In the genomic region with DNA sequence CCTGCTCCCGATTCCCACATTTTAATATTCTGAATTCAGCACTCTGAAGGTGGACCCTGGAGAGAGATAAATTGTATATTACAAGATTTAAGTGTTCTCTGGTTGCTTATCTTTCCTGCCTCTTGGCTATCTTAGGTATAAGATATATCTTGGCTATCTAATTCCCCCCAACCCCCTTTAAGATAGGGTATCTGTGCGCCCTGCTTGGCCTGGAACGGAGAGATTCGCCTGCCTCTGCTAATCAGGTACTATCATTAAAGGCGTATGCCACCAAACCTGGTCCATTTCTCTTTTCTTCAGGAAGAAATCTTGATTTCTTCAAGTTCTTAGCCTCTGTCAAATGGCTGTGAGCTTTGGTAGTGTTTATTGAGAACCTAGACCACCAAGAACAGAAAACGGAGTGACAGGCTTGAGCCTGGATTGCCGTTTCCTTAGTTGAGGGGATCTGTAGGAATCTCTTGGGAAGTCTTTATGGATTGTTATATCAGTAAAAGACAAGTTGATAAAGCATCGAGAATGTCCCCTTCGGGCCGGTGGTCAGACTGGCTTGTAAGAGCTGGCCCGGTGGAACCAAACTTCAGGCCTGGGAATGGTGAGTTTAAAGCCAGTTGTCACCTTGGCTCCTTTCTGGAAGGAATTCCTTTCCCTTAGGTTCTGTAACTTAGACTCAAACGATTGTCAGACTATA, we compare ENCODE assay signal across 8 mouse cellular contexts. TPM values are rescaled to one million over a fixed set of nuclear protein-coding genes. Genes with fewer than 3 reads are reported as not detected.
DNase-seq lines count a peak whose midpoint lies in the region; ATAC-seq and TF ChIP-seq lines count a peak whose summit lies in the region.

No protein-coding gene starts in this region.

- no peaks in the 10 kb centered on the region for H3K36me3 ChIP-seq in lung, postnatal 0 days (ENCODE audit: insufficient read depth, low read length)
- H3K36me3 ChIP-seq in forebrain, embryonic 11.5 days (ENCODE audit: control insufficient read depth, insufficient read depth, low read length): no peaks in the 10 kb centered on the region
- no peaks in the 10 kb centered on the region; the same call in 1 of the 2 replicates for H3K36me3 ChIP-seq in limb, embryonic 13.5 days
- H3K36me3 ChIP-seq in small intestine, adult 2 months (ENCODE audit: control insufficient read depth, insufficient read depth, low read length): no peaks in the 10 kb centered on the region

- ATAC-seq in lung, postnatal 0 days: no peak
- ATAC-seq in forebrain, embryonic 11.5 days (replicated peaks; ENCODE audit: low FRiP score): no peak
- ATAC-seq in limb, embryonic 13.5 days (ENCODE audit: low FRiP score, low read depth): no peak

- no peaks in the 10 kb centered on the region; the same call in 1 of the 2 replicates for H3K4me1 ChIP-seq in lung, postnatal 0 days (ENCODE audit: insufficient read depth, low read depth, low read length)
- H3K4me1 ChIP-seq in forebrain, embryonic 11.5 days (replicated peaks; ENCODE audit: control insufficient read depth, insufficient read depth, low read length): peaks cover 8% of the 10 kb centered on the region
- peaks cover 19% of the 10 kb centered on the region for H3K4me1 ChIP-seq in limb, embryonic 13.5 days
- H3K4me1 ChIP-seq in small intestine, adult 2 months (ENCODE audit: control insufficient read depth, insufficient read depth, insufficient read length, low read length): peaks cover 2% of the 10 kb centered on the region

- no peak for TF ChIP-seq POLR2A in small intestine, adult 2 months (IDR thresholded peaks at IDR 0.05; ENCODE audit: low read depth, low read length)

- no peak for TF ChIP-seq EP300 in lung, postnatal 0 days (IDR thresholded peaks at IDR 0.05)

- no peak overlapping the region for H3K27ac ChIP-seq in lung, postnatal 0 days (ENCODE audit: low read length)
- no peak overlapping the region for H3K27ac ChIP-seq in forebrain, embryonic 11.5 days (ENCODE audit: low read depth, low read length)
- peak overlapping the region; percentile 95; the same call in 1 of the 2 replicates for H3K27ac ChIP-seq in limb, embryonic 13.5 days
- no peak overlapping the region for H3K27ac ChIP-seq in small intestine, adult 2 months (ENCODE audit: insufficient read depth, low read depth, low read length)

- peak overlapping the region; percentile 91 for H3K4me3 ChIP-seq in lung, postnatal 0 days (ENCODE audit: low read depth, low read length)
- H3K4me3 ChIP-seq in forebrain, embryonic 11.5 days (ENCODE audit: low read depth, low read length): peak overlapping the region; percentile 87
- peak overlapping the region; percentile 87 for H3K4me3 ChIP-seq in limb, embryonic 13.5 days
- peak overlapping the region; percentile 98 for H3K4me3 ChIP-seq in small intestine, adult 2 months (ENCODE audit: low read depth, low read length)

- no peaks in the 10 kb centered on the region for H3K9me3 ChIP-seq in lung, postnatal 0 days (ENCODE audit: low read length)
- H3K9me3 ChIP-seq in forebrain, embryonic 11.5 days (ENCODE audit: control insufficient read depth, low read length): no peaks in the 10 kb centered on the region
- no peaks in the 10 kb centered on the region for H3K9me3 ChIP-seq in limb, embryonic 13.5 days

- WGBS in lung, postnatal 0 days: 43% methylated on average over 12 of the region's 12 CpGs
- 62% methylated on average over 12 of the region's 12 CpGs for WGBS in forebrain, embryonic 11.5 days
- WGBS in limb, embryonic 13.5 days: 55% methylated on average over 12 of the region's 12 CpGs
- WGBS in small intestine, adult 2 months: 39% methylated on average over 12 of the region's 12 CpGs

- peak overlapping the region; percentile 71; the same call in 1 of the 2 replicates for H3K9ac ChIP-seq in lung, postnatal 0 days (replicated peaks; ENCODE audit: low read depth)
- H3K9ac ChIP-seq in forebrain, embryonic 11.5 days (ENCODE audit: low read length): peak overlapping the region; percentile 87
- H3K9ac ChIP-seq in limb, embryonic 13.5 days: peak overlapping the region; percentile 85

- no peak for TF ChIP-seq CTCF in lung, postnatal 0 days (IDR thresholded peaks at IDR 0.05)
- TF ChIP-seq CTCF in small intestine, adult 2 months (IDR thresholded peaks at IDR 0.05; ENCODE audit: extremely low read depth, insufficient read length, insufficient replicate concordance, low read depth, low read length): no peak

- no peaks in the 10 kb centered on the region for H3K27me3 ChIP-seq in lung, postnatal 0 days (replicated peaks; ENCODE audit: insufficient read depth, low read length)
- no peaks in the 10 kb centered on the region for H3K27me3 ChIP-seq in forebrain, embryonic 11.5 days (ENCODE audit: control insufficient read depth, insufficient read depth, low read length)
- no peaks in the 10 kb centered on the region for H3K27me3 ChIP-seq in limb, embryonic 13.5 days
- no peaks in the 10 kb centered on the region for H3K27me3 ChIP-seq in small intestine, adult 2 months (ENCODE audit: control insufficient read depth, insufficient read depth, low read length)

- DNase-seq in lung, postnatal 0 days (ENCODE audit: low spot score): no peak
- no peak for DNase-seq in lung, adult 18-20 months
- no peak for DNase-seq in forebrain, embryonic 11.5 days (ENCODE audit: low spot score)
- DNase-seq in cerebellum, postnatal 4 days (ENCODE audit: low spot score in 2 of 2): no peak
- no peak for DNase-seq in thymus, postnatal 4 days
- no peak for DNase-seq in gastrocnemius, postnatal 25 days

- peak overlapping the region; percentile 88 for H3K4me2 ChIP-seq in lung, postnatal 0 days (replicated peaks; ENCODE audit: low read depth, low read length)
- peak overlapping the region; percentile 71 for H3K4me2 ChIP-seq in forebrain, embryonic 11.5 days (ENCODE audit: low read depth, low read length, severe bottlenecking)
- peak overlapping the region; percentile 66 for H3K4me2 ChIP-seq in limb, embryonic 13.5 days (replicated peaks)

RNA-seq across cellular contexts. Expression of a gene that starts 11.0 kb away (rescaled TPM):
- polyA plus RNA-seq in lung, postnatal 0 days (2015; fragmentation: Nextera tagmentation; extraction: Ambion mirVana): 6.7 and 8.4 TPM in 2 replicates
- 8.0 and 9.4 TPM in 2 replicates for polyA plus RNA-seq in forebrain, embryonic 11.5 days (2014; fragmentation: Nextera tagmentation; extraction: Ambion mirVana)
- polyA plus RNA-seq in limb, embryonic 13.5 days (2015; fragmentation: Nextera tagmentation; extraction: Ambion mirVana): 12.2 and 12.3 TPM in 2 replicates
- 1.4 and 2.8 TPM in 2 replicates for polyA plus RNA-seq in small intestine, adult 2 months (2012; rRNA removed)
- 1 to 10 TPM; 4.8 to 6.8 TPM for total RNA-seq in gastrocnemius, postnatal 25 days (2021)

RNA-seq across cellular contexts. Expression of a gene that starts 48.4 kb away (rescaled TPM):
- 25.5 and 27.3 TPM in 2 replicates for polyA plus RNA-seq in lung, postnatal 0 days (2015; fragmentation: Nextera tagmentation; extraction: Ambion mirVana)
- 94.8 and 108 TPM in 2 replicates for polyA plus RNA-seq in forebrain, embryonic 11.5 days (2014; fragmentation: Nextera tagmentation; extraction: Ambion mirVana)
- polyA plus RNA-seq in limb, embryonic 13.5 days (2015; fragmentation: Nextera tagmentation; extraction: Ambion mirVana): 56.9 and 60.1 TPM in 2 replicates
- 0.95 and 1.7 TPM in 2 replicates for polyA plus RNA-seq in small intestine, adult 2 months (2012; rRNA removed)
- total RNA-seq in gastrocnemius, postnatal 25 days (2021): 100 to 1,000 TPM in 1 of 2 experiments, 10 to 100 TPM in 1; 51.9 to 108 TPM
